Mouse (Mus musculus) CH12.LX (cell line): Measurements from ENCODE around the gene 2210011C24Rik. TPM values are rescaled to one million over a fixed set of nuclear protein-coding genes. Genes with fewer than 3 reads are reported as not detected.

Experiments used
- DNase-seq: peaks from one replicate; pipeline ENCODE4 v3.0.0-alpha.2; 2013; ENCODE audit errors: extremely low read depth
- H3K27ac ChIP-seq: 2 replicates; pipeline ENCODE4 v1.5.1; 2012; ENCODE audit warnings: low read depth, mild to moderate bottlenecking, control low read depth, moderate library complexity; ENCODE audit not compliant: insufficient read depth
- H3K27me3 ChIP-seq: replicated peaks from 2 replicates; pipeline ENCODE3; 2012; ENCODE audit warnings: inconsistent platforms
- H3K36me3 ChIP-seq, 2 experiments: replicated peaks in 1 of 2; 2 replicates each; pipeline versions ENCODE3 to v1.6.1; 2012; ENCODE audit warnings: inconsistent platforms in 1 of 2, low read length in 1 of 2, mild to moderate bottlenecking in 1 of 2, mixed read lengths in 1 of 2, moderate library complexity in 1 of 2; ENCODE audit not compliant: control insufficient read depth in 1 of 2, insufficient read depth in 1 of 2
- H3K4me1 ChIP-seq, 2 experiments: 2 replicates each; pipeline ENCODE4 v1.6.1; 2012; ENCODE audit warnings: inconsistent platforms in 1 of 2, moderate library complexity in 1 of 2; ENCODE audit not compliant: insufficient read depth in 2 of 2, control insufficient read depth in 1 of 2
- H3K4me2 ChIP-seq: 2 replicates; pipeline ENCODE4 v1.6.1; 2012; ENCODE audit warnings: low read depth, mild to moderate bottlenecking, control low read depth; ENCODE audit not compliant: poor library complexity, insufficient read depth, severe bottlenecking
- H3K4me3 ChIP-seq, 3 experiments: fragments of 150-350 bp in 1 of 3; sonication (generic) in 1 of 3; replicated peaks in 1 of 3; 2 replicates each; pipeline versions ENCODE3 to v1.5.1; 2011 to 2012; ENCODE audit warnings: low read depth in 2 of 3, low read length in 2 of 3, mild to moderate bottlenecking in 2 of 3, moderate library complexity in 2 of 3, control low read depth in 1 of 3, improper control_type of control experiment in 1 of 3, inconsistent platforms in 1 of 3, mixed read lengths in 1 of 3; ENCODE audit not compliant: poor library complexity in 1 of 3
- H3K79me2 ChIP-seq: replicated peaks from 2 replicates; pipeline ENCODE4 v1.6.1; 2012; ENCODE audit warnings: mild to moderate bottlenecking, moderate library complexity; ENCODE audit not compliant: control insufficient read depth, poor library complexity, insufficient read depth, severe bottlenecking; ENCODE audit errors: extremely low read depth
- H3K9ac ChIP-seq: 2 replicates; pipeline ENCODE4 v1.6.1; 2012; ENCODE audit warnings: low read depth, mild to moderate bottlenecking, control low read depth, moderate library complexity; ENCODE audit not compliant: insufficient read depth
- H3K9me3 ChIP-seq: replicated peaks from 2 replicates; pipeline ENCODE3; 2012; ENCODE audit warnings: low read length, inconsistent platforms, mixed read lengths
- BHLHE40 ChIP-seq: IDR thresholded peaks from 2 replicates; pipeline ENCODE4 v1.6.1; 2011; ENCODE audit warnings: mild to moderate bottlenecking, low read depth, low read length, improper control_type of control experiment
- CHD1 ChIP-seq: IDR thresholded peaks from 2 replicates; pipeline ENCODE4 v1.6.1; 2012; ENCODE audit warnings: low read depth, low read length, improper control_type of control experiment, inconsistent platforms
- CTCF ChIP-seq, 2 experiments: IDR thresholded peaks in 1 of 2; conservative IDR thresholded peaks in 1 of 2; 2 replicates each; pipeline ENCODE4 v1.5.1; 2011 to 2012; ENCODE audit warnings: low read depth in 2 of 2, low read length in 2 of 2, improper control_type of control experiment in 1 of 2, inconsistent platforms in 1 of 2, mild to moderate bottlenecking in 1 of 2, moderate library complexity in 1 of 2
- ETS1 ChIP-seq: conservative IDR thresholded peaks from 2 replicates; pipeline ENCODE4 v1.6.1; 2012; ENCODE audit warnings: low read depth, mild to moderate bottlenecking, inconsistent platforms, low read length, improper control_type of control experiment, moderate library complexity
- JUN ChIP-seq: IDR thresholded peaks from 2 replicates; pipeline ENCODE4 v1.6.1; 2011; ENCODE audit warnings: low read depth, mild to moderate bottlenecking, low read length, improper control_type of control experiment, moderate library complexity; ENCODE audit not compliant: insufficient read depth
- JUND ChIP-seq: conservative IDR thresholded peaks from 2 replicates; pipeline ENCODE4 v1.6.1; 2011; ENCODE audit warnings: low read depth, low read length, improper control_type of control experiment
- KAT2A ChIP-seq: IDR thresholded peaks from 2 replicates; pipeline ENCODE4 v1.6.1; 2012; ENCODE audit warnings: low read length, improper control_type of control experiment, inconsistent platforms; ENCODE audit not compliant: insufficient replicate concordance
- MAFK ChIP-seq: IDR thresholded peaks from 2 replicates; pipeline ENCODE4 v1.6.1; 2011; ENCODE audit warnings: low read length, improper control_type of control experiment; ENCODE audit not compliant: insufficient replicate concordance
- MAZ ChIP-seq: IDR thresholded peaks from 2 replicates; pipeline ENCODE4 v1.6.1; 2012; ENCODE audit warnings: low read depth, mild to moderate bottlenecking, inconsistent platforms, low read length, improper control_type of control experiment, moderate library complexity
- MEF2A ChIP-seq: IDR thresholded peaks from 2 replicates; pipeline ENCODE4 v1.6.1; 2014; ENCODE audit warnings: low read depth, mild to moderate bottlenecking, inconsistent platforms, low read length, improper control_type of control experiment, borderline replicate concordance
- MXI1 ChIP-seq: IDR thresholded peaks from 2 replicates; pipeline ENCODE4 v1.6.1; 2011; ENCODE audit warnings: mild to moderate bottlenecking, low read depth, low read length, improper control_type of control experiment
- NELFE ChIP-seq: IDR thresholded peaks from 2 replicates; pipeline ENCODE4 v1.6.1; 2011; ENCODE audit warnings: low read depth, low read length, improper control_type of control experiment
- PAX5 ChIP-seq: IDR thresholded peaks from 2 replicates; pipeline ENCODE4 v1.6.1; 2012; ENCODE audit warnings: low read length, inconsistent platforms, mixed read lengths
- POLR2A ChIP-seq: IDR thresholded peaks from 2 replicates; pipeline ENCODE4 v1.6.1; 2011; ENCODE audit warnings: low read depth, mild to moderate bottlenecking, improper control_type of control experiment, low read length
- SIN3A ChIP-seq: IDR thresholded peaks from 2 replicates; pipeline ENCODE4 v1.6.1; 2012; ENCODE audit warnings: low read length, improper control_type of control experiment, inconsistent platforms
- TBP ChIP-seq: conservative IDR thresholded peaks from 2 replicates; pipeline ENCODE4 v1.6.1; 2011; ENCODE audit warnings: low read depth, low read length, improper control_type of control experiment
- TCF12 ChIP-seq: IDR thresholded peaks from 2 replicates; pipeline ENCODE4 v1.6.1; 2014; ENCODE audit warnings: low read depth, mild to moderate bottlenecking, inconsistent platforms, low read length, improper control_type of control experiment
- UBTF ChIP-seq: IDR thresholded peaks from 2 replicates; pipeline ENCODE4 v1.6.1; 2012; ENCODE audit warnings: low read depth, mild to moderate bottlenecking, inconsistent platforms, low read length, improper control_type of control experiment, moderate library complexity
- USF2 ChIP-seq: conservative IDR thresholded peaks from 2 replicates; pipeline ENCODE4 v1.6.1; 2011; ENCODE audit warnings: low read depth, low read length, improper control_type of control experiment
- ZKSCAN1 ChIP-seq: IDR thresholded peaks from 2 replicates; pipeline ENCODE4 v1.6.1; 2012; ENCODE audit warnings: low read depth, inconsistent platforms, low read length, improper control_type of control experiment, borderline replicate concordance
- ZMIZ1 ChIP-seq: IDR thresholded peaks from 2 replicates; pipeline ENCODE4 v1.6.1; 2012; ENCODE audit warnings: low read depth, mild to moderate bottlenecking, inconsistent platforms, low read length, improper control_type of control experiment
- ZNF384 ChIP-seq: IDR thresholded peaks from 2 replicates; pipeline ENCODE4 v1.6.1; 2012; ENCODE audit warnings: low read depth, low read length, improper control_type of control experiment, inconsistent platforms
- dilution Hi-C: fragments of 300-500 bp; cut with MboI; formaldehyde crosslinking; loops from 2 replicates; pipeline ENCODE4 v1.14.3; 2020; ENCODE audit warnings: low sequenced_read_pairs; ENCODE audit not compliant: extremely low pct_unique_long_range_greater_than_20kb, extremely low pct_ligation_motif_present
- in situ Hi-C: fragments of 300-500 bp; cut with MboI; formaldehyde crosslinking; loops from 3 replicates; pipeline ENCODE4 v1.14.3; 2019; ENCODE audit warnings: low sequenced_read_pairs, low pct_ligation_motif_present, low pct_unique_long_range_greater_than_20kb, mixed read lengths
- polyA plus RNA-seq: library from polyadenylated mRNA; unstranded; fragments of >175 nt; gene quantifications from 2 replicates; pipeline ENCODE4 v1.2.1, GENCODE M21; 2012; ENCODE audit warnings: low read depth; ENCODE audit not compliant: insufficient read length
- total RNA-seq, 2 experiments: library from RNA; depleted of rRNA; stranded (reverse); fragments of 300-350 nt in 1 of 2; fragments of >200 nt in 1 of 2; gene quantifications; 2 replicates each; pipeline ENCODE4 v1.2.3; 2012 to 2014

The 2210011C24Rik gene
- total and polyA plus RNA-seq, 3 experiments, result not detected

- Histone ChIP-seq H3K36me3 (no peaks in the 10 kb centered on the region), H3K9me3 (peaks cover 4% of the 10 kb centered on the region), H3K27ac (no peak overlapping the region), H3K9ac (no peak overlapping the region), H3K4me1 (no peaks in the 10 kb centered on the region), H3K79me2 (no peaks in the 10 kb centered on the region), H3K4me2 (no peak overlapping the region), H3K4me3 (no peak overlapping the region), H3K27me3 (peaks cover 11% of the 10 kb centered on the region)
- no peak for DNase-seq
- dilution Hi-C loops (no loop called here), in situ Hi-C loops (loop anchor here (10.0 kb wide), 1 partner anchor 52 kb away; the partner anchor contains the start of gene Dcaf15)
- TF ChIP-seq TCF12 (no peak), POLR2A (no peak), MXI1 (no peak), TBP (no peak), UBTF (no peak), NELFE (no peak), PAX5 (no peak), JUND (no peak), ZKSCAN1 (no peak), ZMIZ1 (no peak), JUN (no peak), ETS1 (no peak), BHLHE40 (no peak), MAZ (no peak), ZNF384 (no peak), MAFK (no peak), KAT2A (no peak), CHD1 (no peak), CTCF (conservative IDR thresholded peaks at IDR 0.05 in 1 of 2, IDR thresholded peaks at IDR 0.05 in 1 of 2; ENCODE audit: low read depth in 2 of 2, low read length in 2 of 2) (no peak)
Measured at GRCm38 (mm10) chr8:84052746-84053145, 40.8 kb upstream of the 2210011C24Rik start.

- dilution Hi-C loops, result no loop called here
- H3K4me2 ChIP-seq, result no peak overlapping the region
Measured at GRCm38 (mm10) chr8:84048171-84048570, 36.2 kb upstream of the 2210011C24Rik start.

More at GRCm38 (mm10) chr8:84048171-84048570, 36.2 kb upstream of the 2210011C24Rik start:
- H3K4me1 ChIP-seq, result no peaks in the 10 kb centered on the region
- peaks cover 18% of the 10 kb centered on the region for H3K27me3 ChIP-seq
- peaks cover 5% of the 10 kb centered on the region for H3K9me3 ChIP-seq
- in situ Hi-C loops, result loop anchor here (25.0 kb wide), 1 partner anchor 289 kb away; no protein-coding TSS in a partner anchor
- H3K27ac ChIP-seq, result no peak overlapping the region
- no peak for TF ChIP-seq MXI1
- no peak for TF ChIP-seq ZKSCAN1
- TF ChIP-seq USF2, result no peak
- no peak for TF ChIP-seq MEF2A
- no peak for TF ChIP-seq SIN3A
- no peaks in the 10 kb centered on the region for H3K36me3 ChIP-seq
- H3K79me2 ChIP-seq, result no peaks in the 10 kb centered on the region
- no peak overlapping the region for H3K4me3 ChIP-seq
- H3K9ac ChIP-seq, result no peak overlapping the region
- no peak for DNase-seq
